Mouse (Mus musculus) liver, adult 2 months (tissue): ENCODE measurements at regions not wholly inside any gene's neighbourhood (a gene's known extent, or its start where the extent isn't known, plus 50 kb on each side); places are given as distances from the start of the nearest gene placed in this dataset.
"Not testable (repeated sequence)": the region's sequence is repeated elsewhere in the genome, so short reads cannot be mapped to it uniquely, and the experiment has no call there.

ENCODE experiments used
- CTCF ChIP-seq: fragments of 200-500 bp; IDR thresholded peaks from 2 replicates; pipeline ENCODE4 v1.5.1; 2011; ENCODE audit warnings: low read depth, low read length, control low read depth
- POLR2A ChIP-seq: fragments of 200-500 bp; IDR thresholded peaks from 2 replicates; pipeline ENCODE4 v1.6.1; 2011; ENCODE audit warnings: low read length, control low read depth; ENCODE audit not compliant: insufficient read depth; ENCODE audit errors: extremely low read depth

DNA sequence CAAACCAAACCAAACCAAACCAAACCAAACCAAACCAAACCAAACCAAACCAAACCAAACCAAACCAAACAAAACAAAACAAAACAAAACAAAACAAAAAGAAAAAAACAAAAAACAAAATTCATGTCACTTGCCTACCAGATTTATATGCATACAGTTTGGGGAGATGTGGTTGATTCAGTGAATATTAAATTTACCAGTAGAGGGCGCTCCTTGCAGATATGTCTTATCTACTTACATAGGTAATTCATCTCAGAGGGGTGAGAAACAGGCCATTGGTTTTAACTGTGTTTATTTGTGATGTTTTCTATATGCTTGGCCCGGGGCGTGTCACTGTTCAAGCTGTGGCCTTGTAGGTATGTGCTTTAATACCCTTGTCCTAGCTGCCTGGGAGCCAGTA, 133.2 kb upstream of the Zfp808 start:
- not testable (repeated sequence) for TF ChIP-seq POLR2A
- TF ChIP-seq CTCF, result 0 out of 2 replicates have a peak, but pooled peaks have one; percentile 17
